Mouse (Mus musculus) intestine, embryonic 15.5 days (tissue): ENCODE results near the gene Bbs7. TPM values are rescaled to one million over a fixed set of nuclear protein-coding genes. Genes with fewer than 3 reads are reported as not detected.
"Not testable (repeated sequence)": the region's sequence is repeated elsewhere in the genome, so short reads cannot be mapped to it uniquely, and the experiment has no call there.

ENCODE experiments used
- ATAC-seq: fragments of 200-750 bp; cut with Nextera tagmentation; 2 replicates; pipeline ENCODE4 v1.8.0; 2017; ENCODE audit warnings: moderate TSS enrichment, moderate library complexity
- H3K27ac ChIP-seq: fragments of 300-500 bp; sonication (generic); 2 replicates; pipeline ENCODE4 v1.5.1; 2015; ENCODE audit warnings: mild to moderate bottlenecking, inconsistent platforms
- H3K27me3 ChIP-seq: fragments of 300-500 bp; sonication (generic); replicated peaks from 2 replicates; pipeline ENCODE4 v1.6.1; 2015; ENCODE audit warnings: inconsistent platforms
- H3K36me3 ChIP-seq: fragments of 300-500 bp; sonication (generic); 2 replicates; pipeline ENCODE4 v1.6.1; 2015; ENCODE audit warnings: inconsistent platforms
- H3K4me1 ChIP-seq: fragments of 300-500 bp; sonication (generic); replicated peaks from 2 replicates; pipeline ENCODE4 v1.6.1; 2015; ENCODE audit warnings: inconsistent platforms
- H3K4me2 ChIP-seq: fragments of 300-500 bp; sonication (generic); replicated peaks from 2 replicates; pipeline ENCODE4 v1.6.1; 2015; ENCODE audit warnings: mild to moderate bottlenecking, inconsistent platforms
- H3K4me3 ChIP-seq: fragments of 300-500 bp; sonication (generic); replicated peaks from 2 replicates; pipeline ENCODE4 v1.5.1; 2015; ENCODE audit warnings: inconsistent platforms
- H3K9ac ChIP-seq: fragments of 300-500 bp; sonication (generic); 2 replicates; pipeline ENCODE4 v1.6.1; 2015; ENCODE audit warnings: inconsistent platforms
- H3K9me3 ChIP-seq: fragments of 300-500 bp; sonication (generic); 2 replicates; pipeline ENCODE4 v1.6.1; 2016; ENCODE audit warnings: inconsistent platforms
- WGBS: fragments of 180-500 bp; shearing (Covaris S2); methylation state at CpG from one replicate; pipeline ENCODE4 v1.1.7; 2015; 5-methylcytosine and 5-hydroxymethylcytosine counted together
- polyA plus RNA-seq: library from polyadenylated mRNA; unstranded; fragments of >200 nt; fragmentation: Nextera tagmentation; extraction: Ambion mirVana; gene quantifications from 2 replicates; pipeline ENCODE4 v1.2.1, GENCODE M21; 2015

Bbs7 gene
- 9.6 and 11.1 TPM in 2 replicates for polyA plus RNA-seq

GRCm38 (mm10) chr3:36613202-36613907, at the start of gene Bbs7:
TSS of gene Bbs7 (minus strand) at chr3:36613477.
- no peaks in the 10 kb centered on the region for H3K4me1 ChIP-seq
- peak; percentile 100 for ATAC-seq
- H3K9me3 ChIP-seq = no peaks in the 10 kb centered on the region
- H3K27me3 ChIP-seq = no peaks in the 10 kb centered on the region
- H3K27ac ChIP-seq = no peak within 1 kb of the TSS
- peak within 1 kb of the TSS; percentile 83 for H3K4me2 ChIP-seq
- peak within 1 kb of the TSS; percentile 70 for H3K9ac ChIP-seq
- peak within 1 kb of the TSS; percentile 72 for H3K4me3 ChIP-seq
- 4% methylated on average over 38 of the region's 38 CpGs for WGBS
- H3K36me3 ChIP-seq = no peaks in the 10 kb centered on the region

DNA sequence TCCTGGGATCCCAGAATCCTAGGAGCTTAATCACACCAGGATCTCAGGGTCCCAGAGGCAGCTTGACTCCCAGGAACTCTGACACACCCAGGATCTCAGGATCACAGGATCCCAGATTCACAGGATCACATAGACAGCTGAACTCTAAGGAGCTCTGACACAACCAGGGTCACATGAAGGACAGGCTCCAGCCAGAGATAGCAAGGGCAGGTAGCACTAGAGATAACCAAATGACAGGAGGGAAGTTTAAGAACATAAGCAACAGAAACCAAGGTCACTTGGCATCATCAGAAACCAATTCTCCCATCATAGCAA, 31.9 kb upstream of the Bbs7 start:
- peak; percentile 78 for ATAC-seq
- H3K4me1 ChIP-seq, H3K27ac ChIP-seq, H3K4me3 ChIP-seq, H3K9me3 ChIP-seq, H3K4me2 ChIP-seq, H3K9ac ChIP-seq, H3K36me3 ChIP-seq, H3K27me3 ChIP-seq: not testable (repeated sequence)

GRCm38 (mm10) chr3:36644554-36645244, 31.4 kb upstream of the Bbs7 start:
- peak; percentile 93 for ATAC-seq
- H3K27ac ChIP-seq = no peak overlapping the region

GRCm38 (mm10) chr3:36643354-36643753, 30.1 kb upstream of the Bbs7 start:
- H3K4me2 ChIP-seq = no peak overlapping the region
- no peaks in the 10 kb centered on the region for H3K4me1 ChIP-seq
- no peaks in the 10 kb centered on the region for H3K27me3 ChIP-seq
- no peak overlapping the region for H3K9ac ChIP-seq
- WGBS = 82% methylated on average over 3 of the region's 3 CpGs
- no peaks in the 10 kb centered on the region for H3K36me3 ChIP-seq
- H3K9me3 ChIP-seq = no peaks in the 10 kb centered on the region
- no peak overlapping the region for H3K4me3 ChIP-seq
- no peak overlapping the region for H3K27ac ChIP-seq
- ATAC-seq = no peak

More at GRCm38 (mm10) chr3:36644554-36645244, 31.4 kb upstream of the Bbs7 start:
- H3K4me1 ChIP-seq = no peaks in the 10 kb centered on the region
- H3K27me3 ChIP-seq = no peaks in the 10 kb centered on the region
- H3K4me3 ChIP-seq = no peak overlapping the region
- no peaks in the 10 kb centered on the region for H3K36me3 ChIP-seq
- no peaks in the 10 kb centered on the region for H3K9me3 ChIP-seq
- WGBS = 52% methylated on average over 3 of the region's 3 CpGs
- no peak overlapping the region for H3K4me2 ChIP-seq
- H3K9ac ChIP-seq = no peak overlapping the region

- H3K36me3 ChIP-seq = no peaks in the 10 kb centered on the region
- no peak for ATAC-seq
- H3K9me3 ChIP-seq = no peaks in the 10 kb centered on the region
- 75% methylated on average over 13 of the region's 13 CpGs for WGBS
- H3K27me3 ChIP-seq = no peaks in the 10 kb centered on the region
- H3K4me3 ChIP-seq = no peak overlapping the region
- no peak overlapping the region for H3K27ac ChIP-seq
- H3K4me2 ChIP-seq = no peak overlapping the region
- no peaks in the 10 kb centered on the region for H3K4me1 ChIP-seq
- H3K9ac ChIP-seq = no peak overlapping the region
Observed at GRCm38 (mm10) chr3:36642736-36643135, 29.5 kb upstream of the Bbs7 start.

DNA sequence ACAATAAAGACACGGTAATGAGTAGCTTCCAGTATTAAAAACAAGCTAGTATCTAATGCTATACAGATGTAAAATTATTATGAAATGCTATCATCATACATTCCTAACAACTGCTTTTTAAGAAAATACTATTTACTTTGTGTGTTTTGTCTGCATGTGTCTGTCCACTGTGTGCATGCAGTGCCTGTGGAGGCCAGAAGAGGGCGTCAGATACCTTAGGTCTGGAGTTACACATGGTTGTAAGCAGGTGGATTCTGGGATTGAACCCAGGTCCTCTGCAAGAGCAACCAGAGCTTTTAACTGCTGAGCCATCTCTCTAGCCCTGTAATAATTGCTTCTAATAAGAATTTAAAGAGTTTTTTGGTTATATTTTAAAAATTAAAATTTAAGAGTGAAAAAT, 27.5 kb upstream of the Bbs7 start:
- Histone ChIP-seq H3K4me1 (no peaks in the 10 kb centered on the region), H3K27ac (no peak overlapping the region), H3K9me3 (no peaks in the 10 kb centered on the region), H3K9ac (no peak overlapping the region), H3K36me3 (no peaks in the 10 kb centered on the region), H3K4me2 (no peak overlapping the region), H3K4me3 (no peak overlapping the region), H3K27me3 (no peaks in the 10 kb centered on the region)
- WGBS = 64% methylated on average over 2 of the region's 2 CpGs
- no peak for ATAC-seq

DNA sequence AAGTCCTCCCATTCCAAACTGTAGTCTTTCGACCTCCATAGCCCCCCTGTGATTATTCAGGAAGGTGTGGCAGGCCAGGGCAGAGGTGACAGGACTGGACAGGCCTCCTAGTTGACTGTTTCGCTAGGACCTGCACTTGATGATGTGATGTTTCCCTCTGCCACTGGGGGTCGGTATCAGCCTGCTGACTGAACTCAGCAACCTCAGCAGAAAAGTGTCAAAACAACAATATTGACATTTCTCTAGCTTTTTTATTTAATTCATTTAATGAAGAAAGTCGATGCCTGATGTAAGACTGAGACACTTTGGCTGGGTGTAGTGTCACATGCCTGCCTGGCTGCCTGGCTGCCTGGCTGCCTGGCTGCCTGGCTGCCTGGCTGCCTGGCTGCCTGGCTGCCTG, 22.2 kb upstream of the Bbs7 start:
- Histone ChIP-seq H3K27ac (no peak overlapping the region), H3K4me3 (no peak overlapping the region), H3K36me3 (no peaks in the 10 kb centered on the region), H3K4me2 (no peak overlapping the region), H3K9me3 (no peaks in the 10 kb centered on the region), H3K9ac (no peak overlapping the region), H3K27me3 (no peaks in the 10 kb centered on the region), H3K4me1 (no peaks in the 10 kb centered on the region)
- 17% methylated on average over 4 of the region's 4 CpGs for WGBS
- peak; percentile 67 for ATAC-seq

DNA sequence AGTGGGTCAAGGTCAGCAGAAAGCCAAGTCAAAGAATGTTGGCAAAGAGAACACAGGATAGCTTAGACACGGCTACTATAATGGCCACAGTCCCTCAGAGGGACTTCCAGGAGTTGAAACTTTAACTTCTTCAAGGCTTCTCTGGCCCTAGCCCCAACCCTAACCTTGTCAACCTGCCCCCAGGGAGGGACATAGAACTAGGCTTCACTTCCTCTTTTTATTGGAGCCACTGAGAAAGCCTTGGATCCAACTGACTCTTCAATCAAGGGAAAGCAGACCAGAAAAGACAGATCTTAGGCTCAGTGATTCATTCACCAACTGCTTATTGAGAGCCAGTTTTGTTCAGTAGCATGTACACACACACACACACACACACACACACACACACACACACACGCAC, 13.5 kb upstream of the Bbs7 start:
- no peaks in the 10 kb centered on the region for H3K9me3 ChIP-seq
- H3K4me1 ChIP-seq = no peaks in the 10 kb centered on the region
- no peak for ATAC-seq
- no peak overlapping the region for H3K4me3 ChIP-seq
- H3K36me3 ChIP-seq = no peaks in the 10 kb centered on the region
- H3K4me2 ChIP-seq = no peak overlapping the region
- 74% methylated on average over 2 of the region's 2 CpGs for WGBS
- no peaks in the 10 kb centered on the region for H3K27me3 ChIP-seq
- H3K9ac ChIP-seq = no peak overlapping the region
- H3K27ac ChIP-seq = no peak overlapping the region

GRCm38 (mm10) chr3:36618181-36618580, 4.9 kb upstream of the Bbs7 start:
- no peaks in the 10 kb centered on the region for H3K27me3 ChIP-seq
- no peak overlapping the region for H3K4me3 ChIP-seq
- no peak overlapping the region for H3K27ac ChIP-seq
- WGBS = 67% methylated on average over 7 of the region's 7 CpGs
- ATAC-seq = no peak
- no peak overlapping the region for H3K9ac ChIP-seq
- no peaks in the 10 kb centered on the region for H3K4me1 ChIP-seq
- H3K9me3 ChIP-seq = no peaks in the 10 kb centered on the region
- H3K4me2 ChIP-seq = no peak overlapping the region
- no peaks in the 10 kb centered on the region for H3K36me3 ChIP-seq

GRCm38 (mm10) chr3:36613908-36614255, 605 bp upstream of the Bbs7 start:
- H3K27me3 ChIP-seq = no peaks in the 10 kb centered on the region
- 70% methylated on average over 5 of the region's 5 CpGs for WGBS
- H3K9ac ChIP-seq = no peak overlapping the region
- no peaks in the 10 kb centered on the region for H3K36me3 ChIP-seq
- H3K4me3 ChIP-seq = no peak overlapping the region
- no peak overlapping the region for H3K27ac ChIP-seq
- peak overlapping the region; percentile 83 for H3K4me2 ChIP-seq
- ATAC-seq = no peak
- no peaks in the 10 kb centered on the region for H3K9me3 ChIP-seq
- H3K4me1 ChIP-seq = no peaks in the 10 kb centered on the region

GRCm38 (mm10) chr3:36612687-36613086, 590 bp downstream of the Bbs7 start:
- Histone ChIP-seq H3K36me3 (no peaks in the 10 kb centered on the region), H3K27me3 (no peaks in the 10 kb centered on the region), H3K4me3 (peak overlapping the region; percentile 72), H3K9me3 (no peaks in the 10 kb centered on the region), H3K9ac (peak overlapping the region; percentile 70), H3K27ac (no peak overlapping the region), H3K4me1 (no peaks in the 10 kb centered on the region), H3K4me2 (peak overlapping the region; percentile 83)
- ATAC-seq = peak; percentile 34
- 2% methylated on average over 6 of the region's 6 CpGs for WGBS

DNA sequence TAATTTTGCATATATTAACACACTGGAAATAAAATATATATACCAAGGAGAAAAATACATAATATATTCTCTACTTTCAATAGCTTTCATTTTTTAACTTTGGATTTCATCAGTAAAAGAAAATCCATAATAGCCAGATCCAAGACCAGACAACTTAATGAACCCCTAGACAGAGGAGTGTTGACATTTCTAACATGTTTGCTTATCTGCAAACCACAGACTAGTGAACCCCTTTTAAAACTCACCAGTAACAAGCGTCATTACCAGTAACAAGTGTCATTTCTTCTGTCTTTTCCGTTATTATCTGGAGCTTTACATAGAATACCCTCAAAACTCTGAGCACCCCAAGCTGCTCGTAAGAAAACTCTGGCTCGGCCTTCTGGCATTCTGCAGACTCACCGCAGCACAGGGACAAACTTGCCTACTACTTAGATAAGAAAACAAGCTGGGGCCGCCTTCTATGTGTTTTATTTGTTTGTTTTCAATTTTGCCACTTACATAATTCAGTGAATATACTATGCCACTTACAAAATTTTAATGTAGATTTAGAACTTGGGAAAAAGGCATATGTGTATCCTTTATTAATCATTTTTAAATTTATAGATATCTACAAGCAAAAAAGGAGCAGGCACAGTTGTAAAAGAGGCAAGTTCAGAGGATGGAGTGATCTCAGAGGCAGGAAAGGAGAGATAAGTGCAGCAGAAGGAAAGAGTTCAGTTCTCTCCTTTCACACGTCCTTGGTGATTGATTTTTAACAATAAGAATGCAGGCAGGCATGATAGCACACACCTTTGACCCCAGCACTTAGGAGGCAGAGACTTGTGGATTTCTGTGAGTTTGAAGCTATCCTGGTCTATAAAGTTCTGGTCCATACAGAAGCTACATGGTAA, 7.1 kb downstream of the Bbs7 start:
- WGBS = 69% methylated on average over 7 of the region's 7 CpGs
- no peak overlapping the region for H3K9ac ChIP-seq
- no peak overlapping the region for H3K4me2 ChIP-seq
- no peaks in the 10 kb centered on the region for H3K36me3 ChIP-seq
- H3K27me3 ChIP-seq = no peaks in the 10 kb centered on the region
- no peak overlapping the region for H3K4me3 ChIP-seq
- no peak for ATAC-seq
- no peak overlapping the region for H3K27ac ChIP-seq
- H3K9me3 ChIP-seq = no peaks in the 10 kb centered on the region
- no peaks in the 10 kb centered on the region for H3K4me1 ChIP-seq
